Mouse (Mus musculus) Patski (cell line): ENCODE results near the gene Rab40b. TPM values are rescaled to one million over a fixed set of nuclear protein-coding genes. Genes with fewer than 3 reads are reported as not detected.
"Not testable (repeated sequence)": the region's sequence is repeated elsewhere in the genome, so short reads cannot be mapped to it uniquely, and the experiment has no call there.

Source experiments
- ATAC-seq: fragments of 100-300 bp; one replicate; pipeline ENCODE4 v1.8.0; 2021
- CTCF ChIA-PET: fragments of 350-600 bp; sonication (Branson Sonifier 250); formaldehyde crosslinking; loops from one replicate; lab custom pipeline; 2022; ENCODE audit warnings: inconsistent platforms; lab: Charles Lee
- POLR2A ChIA-PET: fragments of 350-600 bp; sonication (Branson Sonifier 250); formaldehyde crosslinking; loops from one replicate; lab custom pipeline; 2022; ENCODE audit warnings: antibody characterized with exemption, inconsistent platforms; lab: Charles Lee
- DNase-seq: peaks from one replicate; pipeline ENCODE4 v3.0.0-alpha.2; 2011; ENCODE audit warnings: low read depth, low spot score
- H3K27me3 ChIP-seq: fragments of 371-371 bp; one replicate; pipeline ENCODE4 v1.5.1; 2021
- CTCF ChIP-seq: fragments of 100-300 bp; IDR thresholded peaks from one replicate; pipeline ENCODE4 v1.5.1; 2021
- in situ Hi-C: fragments of 300-500 bp; cut with MboI; formaldehyde crosslinking; loops from 3 replicates; pipeline ENCODE4 v1.11.1; 2018; ENCODE audit warnings: low pct_unique_long_range_greater_than_20kb, mixed read lengths
- polyA plus RNA-seq: library from polyadenylated mRNA; unstranded; gene quantifications from one replicate; pipeline ENCODE4 v1.2.3, GENCODE M21; 2021

The Rab40b gene
- polyA plus RNA-seq, 1 experiment from 2014 or later = 0.55 TPM

DNA sequence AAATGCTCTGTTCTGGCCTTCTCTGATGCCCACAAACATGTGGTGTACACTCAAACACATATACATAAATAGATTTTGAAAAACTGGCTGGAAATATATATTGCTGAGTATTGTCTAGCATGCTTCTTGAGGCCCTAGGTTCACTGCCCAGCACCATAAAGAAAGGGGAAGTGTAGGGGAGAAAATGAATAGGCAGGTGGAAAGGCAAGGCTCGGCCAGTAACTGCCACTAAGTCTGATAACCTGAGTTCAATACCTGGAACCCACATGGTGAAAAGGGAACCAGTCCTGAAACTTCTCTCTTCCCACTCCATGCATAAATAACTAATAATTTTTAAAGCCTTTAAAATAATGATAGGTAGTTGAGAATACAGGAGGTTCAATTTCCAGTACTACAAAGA lies 48.4 kb downstream of the Rab40b start:
- in situ Hi-C loops = no loop called here
- POLR2A ChIA-PET = no interaction called here
- ATAC-seq = no peak

GRCm38 (mm10) chr11:121331641-121332040 lies 56.4 kb downstream of the Rab40b start:
- no peak for ATAC-seq
- CTCF ChIA-PET = interaction anchor here (0.6 to 1.3 kb wide), 2 partner anchors 10 to 12 kb away, joined by 3 to 4 read pairs; no protein-coding TSS in a partner anchor
- H3K27me3 ChIP-seq = no peaks in the 10 kb centered on the region
- DNase-seq = no peak
- in situ Hi-C loops = no loop called here
- POLR2A ChIA-PET = no interaction called here
- no peak for TF ChIP-seq CTCF

More for the DNA sequence above, 48.4 kb downstream of the Rab40b start:
- no peaks in the 10 kb centered on the region for H3K27me3 ChIP-seq
- no peak for DNase-seq
- CTCF ChIA-PET = interaction anchor here (0.8 kb wide), 1 partner anchor 9 kb away, joined by 3 read pairs; no protein-coding TSS in a partner anchor
- TF ChIP-seq CTCF = no peak

GRCm38 (mm10) chr11:121328619-121329018 lies 59.4 kb downstream of the Rab40b start:
- no peak for DNase-seq
- ChIA-PET CTCF (interaction anchor here (1.1 kb wide), 1 partner anchor 8 kb away, joined by 3 read pairs; no protein-coding TSS in a partner anchor), POLR2A (no interaction called here)
- in situ Hi-C loops = no loop called here
- ATAC-seq = no peak
- H3K27me3 ChIP-seq = no peaks in the 10 kb centered on the region
- no peak for TF ChIP-seq CTCF

- no peak for DNase-seq
- ChIA-PET CTCF (interaction anchor here (1.1 kb wide), 1 partner anchor 9 kb away, joined by 3 read pairs; no protein-coding TSS in a partner anchor), POLR2A (no interaction called here)
- no peak for ATAC-seq
- no peak for TF ChIP-seq CTCF
- no peaks in the 10 kb centered on the region for H3K27me3 ChIP-seq
- in situ Hi-C loops = no loop called here
Measured at GRCm38 (mm10) chr11:121328206-121328605, 59.8 kb downstream of the Rab40b start.

DNA sequence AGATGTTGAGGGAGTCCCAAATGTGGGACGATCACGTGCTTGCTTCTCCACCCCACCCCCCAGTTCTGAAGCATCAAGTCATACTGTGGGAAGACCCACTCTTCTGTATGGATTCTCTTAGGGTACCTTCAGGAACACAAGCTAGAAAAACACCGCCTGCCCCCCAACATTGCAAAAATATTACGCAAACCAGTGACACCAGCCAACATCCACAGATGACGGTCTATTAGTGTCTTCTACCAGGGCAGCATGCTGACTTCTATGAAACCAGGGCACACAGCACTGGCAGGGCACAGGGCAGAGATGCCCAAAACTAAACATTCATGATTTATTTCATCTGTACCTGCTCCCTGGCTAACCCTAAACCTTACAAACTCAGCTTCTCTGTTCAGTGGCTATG lies 61.4 kb downstream of the Rab40b start:
- ATAC-seq = no peak
- ChIA-PET POLR2A (interaction anchor here (0.7 to 1.5 kb wide), 2 partner anchors 25 to 28 kb away, joined by 3 read pairs; no protein-coding TSS in a partner anchor), CTCF (no interaction called here)
- in situ Hi-C loops = no loop called here
- no peaks in the 10 kb centered on the region for H3K27me3 ChIP-seq
- no peak for TF ChIP-seq CTCF
- DNase-seq = no peak

DNA sequence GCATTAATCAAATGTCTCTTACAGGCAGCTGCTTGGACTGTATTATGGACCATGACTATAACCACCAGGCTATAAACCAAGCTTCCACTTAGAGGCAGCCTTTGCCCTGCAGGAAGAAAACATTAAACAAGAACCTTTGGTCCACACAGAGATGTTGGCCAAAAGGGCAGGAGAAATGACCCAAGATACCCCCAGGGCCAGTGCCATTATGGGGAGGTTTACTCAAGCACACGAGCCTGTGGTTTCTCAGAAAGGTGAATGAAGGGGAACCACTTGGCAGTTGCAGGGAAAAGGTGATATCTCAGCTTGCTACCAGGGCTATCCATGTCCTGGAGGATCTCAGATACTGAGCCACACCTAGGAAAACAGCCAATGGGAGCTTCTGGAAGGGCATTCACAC lies 62.0 kb downstream of the Rab40b start:
- no peak for TF ChIP-seq CTCF
- no peak for DNase-seq
- ChIA-PET CTCF (interaction anchor here (0.9 kb wide), 1 partner anchor 29 kb away, joined by 3 read pairs; no protein-coding TSS in a partner anchor), POLR2A (interaction anchor here (0.7 to 1.5 kb wide), 2 partner anchors 24 to 29 kb away, joined by 3 read pairs; no protein-coding TSS in a partner anchor)
- no peaks in the 10 kb centered on the region for H3K27me3 ChIP-seq
- ATAC-seq = no peak
- in situ Hi-C loops = no loop called here

DNA sequence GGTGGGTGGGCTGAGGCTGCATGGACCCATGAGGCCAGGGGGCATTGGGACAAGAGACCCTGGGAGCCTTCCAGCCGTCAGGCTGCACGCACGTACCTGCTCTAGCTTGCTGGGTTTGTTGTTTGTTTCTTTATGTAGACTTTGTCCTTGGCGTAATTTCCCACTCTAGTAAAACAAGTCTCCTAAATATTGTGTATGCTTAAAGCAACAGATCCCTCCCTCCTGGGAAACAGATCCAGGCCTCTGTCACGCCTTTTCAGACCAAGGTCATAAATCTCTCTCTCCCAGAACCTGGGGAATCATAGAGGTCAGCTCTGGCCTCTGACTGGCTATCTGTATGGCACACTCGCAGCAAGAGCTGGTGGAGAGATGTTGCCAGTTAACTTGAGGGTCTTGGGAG lies 80.3 kb downstream of the Rab40b start:
- CTCF ChIA-PET, ATAC-seq, POLR2A ChIA-PET, in situ Hi-C loops, H3K27me3 ChIP-seq, DNase-seq: not testable (repeated sequence)

- DNase-seq = no peak
- H3K27me3 ChIP-seq = no peaks in the 10 kb centered on the region
- CTCF ChIA-PET = no interaction called here
- no peak for TF ChIP-seq CTCF
- in situ Hi-C loops = no loop called here
- POLR2A ChIA-PET = no interaction called here
- ATAC-seq = no peak
Measured at GRCm38 (mm10) chr11:121306608-121307007, 81.4 kb downstream of the Rab40b start.

Other genes starting within 250 kb of the Rab40b start
- not detected for gene Tex19.1, start 242.1 kb downstream of the Rab40b start, polyA plus RNA-seq
- not detected for gene Uts2r, start 228.0 kb downstream of the Rab40b start, polyA plus RNA-seq
- gene Hexdc, start 183.8 kb downstream of the Rab40b start, polyA plus RNA-seq = 16.5 TPM
- 15.2 TPM for gene Ogfod3, start 183.5 kb downstream of the Rab40b start, polyA plus RNA-seq
- 33.3 TPM for gene Cybc1, start 158.9 kb downstream of the Rab40b start, polyA plus RNA-seq
- 26.3 TPM for gene Narf, start 151.0 kb downstream of the Rab40b start, polyA plus RNA-seq
- gene Foxk2, start 128.3 kb downstream of the Rab40b start, polyA plus RNA-seq = 50.5 TPM
- 74.1 TPM for gene Wdr45b, start 33.8 kb downstream of the Rab40b start, polyA plus RNA-seq
- gene Fn3krp, start 33.1 kb upstream of the Rab40b start, polyA plus RNA-seq = 13.3 TPM
- 5.5 TPM for gene Fn3k, start 46.7 kb upstream of the Rab40b start, polyA plus RNA-seq
- gene Tbcd, start 63.7 kb upstream of the Rab40b start, polyA plus RNA-seq = 57.5 TPM
- gene Zfp750, start 131.1 kb upstream of the Rab40b start, polyA plus RNA-seq = not detected